ENCODE assay signal across 8 mouse cellular contexts in genomic region chr13:108214485-108215107, GRCm38 (mm10). TPM values are rescaled to one million over a fixed set of nuclear protein-coding genes. Genes with fewer than 3 reads are reported as not detected.
DNase-seq lines count a peak whose midpoint lies in the region; ATAC-seq and TF ChIP-seq lines count a peak whose summit lies in the region.

No protein-coding gene starts in this region.

- no peaks in the 10 kb centered on the region for H3K9me3 ChIP-seq in ES-Bruce4 (replicated peaks; ENCODE audit: control insufficient read depth, insufficient read depth, low read length, poor library complexity, severe bottlenecking)
- H3K9me3 ChIP-seq in heart, embryonic 15.5 days (replicated peaks), result no peaks in the 10 kb centered on the region

- peak; percentile 70 for DNase-seq in R1 (ENCODE audit: low read depth, low spot score)
- peak; percentile 36 for DNase-seq in embryo, embryonic 10.5 days (ENCODE audit: low spot score)
- peak; percentile 32 to 55 for DNase-seq in kidney, postnatal 25 days
- DNase-seq in lung, postnatal 25 days (ENCODE audit: low spot score), result peak; percentile 4
- DNase-seq in right cerebral cortex, adult 2 months (ENCODE audit: low spot score in 2 of 2), result peak; percentile 17 to 29
- DNase-seq in gastrocnemius, postnatal 25 days, result no peak

- WGBS in heart, embryonic 15.5 days, result under 1% methylated on average over 38 of the region's 50 CpGs

- TF ChIP-seq CTCF in ES-Bruce4 (IDR thresholded peaks at IDR 0.05; ENCODE audit: low read depth, low read length), result no peak

- peaks cover 4% of the 10 kb centered on the region; the same call in 1 of the 2 replicates for H3K27me3 ChIP-seq in ES-Bruce4 (ENCODE audit: control insufficient read depth, insufficient read depth, low read length, poor library complexity, severe bottlenecking)
- peaks cover 65% of the 10 kb centered on the region for H3K27me3 ChIP-seq in heart, embryonic 15.5 days

- TF ChIP-seq EP300 in ES-Bruce4 (IDR thresholded peaks at IDR 0.05; ENCODE audit: insufficient read depth, low read depth, low read length), result no peak

- peak overlapping the region; percentile 68 for H3K9ac ChIP-seq in ES-Bruce4 (ENCODE audit: low read depth, poor library complexity, severe bottlenecking)
- peak overlapping the region; percentile 64 for H3K9ac ChIP-seq in heart, embryonic 15.5 days

- H3K36me3 ChIP-seq in ES-Bruce4 (ENCODE audit: control insufficient read depth, insufficient read depth, low read length, poor library complexity, severe bottlenecking), result no peaks in the 10 kb centered on the region
- no peaks in the 10 kb centered on the region for H3K36me3 ChIP-seq in heart, embryonic 15.5 days

- H3K4me3 ChIP-seq in ES-Bruce4 (ENCODE audit: low read depth, low read length), result peak overlapping the region; percentile 94
- H3K4me3 ChIP-seq in heart, embryonic 15.5 days, result peak overlapping the region; percentile 73

- TF ChIP-seq POLR2A in ES-Bruce4 (IDR thresholded peaks at IDR 0.05; ENCODE audit: insufficient read depth, low read length), result no peak

- H3K27ac ChIP-seq in ES-Bruce4 (ENCODE audit: insufficient read depth, low read length), result no peak overlapping the region
- H3K27ac ChIP-seq in heart, embryonic 15.5 days, result no peak overlapping the region

- H3K4me1 ChIP-seq in ES-Bruce4 (ENCODE audit: control insufficient read depth, insufficient read depth, low read length), result peaks cover 2% of the 10 kb centered on the region
- peaks cover 11% of the 10 kb centered on the region; the same call in 1 of the 2 replicates for H3K4me1 ChIP-seq in heart, embryonic 15.5 days (replicated peaks)

- peak overlapping the region; percentile 100 for H3K4me2 ChIP-seq in heart, embryonic 15.5 days

- no peak; the same call in 1 of the 2 replicates for ATAC-seq in heart, embryonic 15.5 days (replicated peaks; ENCODE audit: insufficient number of reproducible peaks, insufficient read depth, low FRiP score, low read depth)

RNA-seq across cellular contexts. Expression of gene Elovl7, which starts 0.4 kb away (rescaled TPM):
- polyA plus RNA-seq in ES-Bruce4 (2011; ENCODE audit: insufficient read depth, insufficient read length, low read depth, missing spikeins), result 11.8 and 13.8 TPM in 2 replicates
- 2.8 and 3.7 TPM in 2 replicates for polyA plus RNA-seq in heart, embryonic 15.5 days (2015; fragmentation: Nextera tagmentation; extraction: Ambion mirVana)
- total RNA-seq in gastrocnemius, postnatal 25 days (2021), result under 1 TPM; 0.36 to 0.78 TPM

RNA-seq across cellular contexts. Expression of gene Ercc8, which starts 56.1 kb away (rescaled TPM):
- polyA plus RNA-seq in ES-Bruce4 (2011; ENCODE audit: insufficient read depth, insufficient read length, low read depth, missing spikeins), result 19.1 and 19.8 TPM in 2 replicates
- 9.3 and 12.3 TPM in 2 replicates for polyA plus RNA-seq in heart, embryonic 15.5 days (2015; fragmentation: Nextera tagmentation; extraction: Ambion mirVana)
- 1 to 10 TPM; 5.9 to 7.3 TPM for total RNA-seq in gastrocnemius, postnatal 25 days (2021)

RNA-seq across cellular contexts. Expression of gene Ndufaf2, which starts 56.2 kb away (rescaled TPM):
- polyA plus RNA-seq in ES-Bruce4 (2011; ENCODE audit: insufficient read depth, insufficient read length, low read depth, missing spikeins), result 77.4 and 103 TPM in 2 replicates
- 51.7 and 58.8 TPM in 2 replicates for polyA plus RNA-seq in heart, embryonic 15.5 days (2015; fragmentation: Nextera tagmentation; extraction: Ambion mirVana)
- total RNA-seq in gastrocnemius, postnatal 25 days (2021), result 10 to 100 TPM; 12.6 to 13.6 TPM
